Mouse (Mus musculus) CH12.LX (cell line): ENCODE measurements at regions not wholly inside any gene's neighbourhood (a gene's known extent, or its start where the extent isn't known, plus 50 kb on each side); places are given as distances from the start of the nearest gene placed in this dataset.

Source experiments
- CTCF ChIP-seq, 2 experiments: IDR thresholded peaks in 1 of 2; conservative IDR thresholded peaks in 1 of 2; 2 replicates each; pipeline ENCODE4 v1.5.1; 2011 to 2012; ENCODE audit warnings: low read depth in 2 of 2, low read length in 2 of 2, improper control_type of control experiment in 1 of 2, inconsistent platforms in 1 of 2, mild to moderate bottlenecking in 1 of 2, moderate library complexity in 1 of 2
- MAX ChIP-seq: IDR thresholded peaks from 2 replicates; pipeline ENCODE4 v1.6.1; 2011; ENCODE audit warnings: low read length, improper control_type of control experiment
- UBTF ChIP-seq: IDR thresholded peaks from 2 replicates; pipeline ENCODE4 v1.6.1; 2012; ENCODE audit warnings: low read depth, mild to moderate bottlenecking, inconsistent platforms, low read length, improper control_type of control experiment, moderate library complexity

DNA sequence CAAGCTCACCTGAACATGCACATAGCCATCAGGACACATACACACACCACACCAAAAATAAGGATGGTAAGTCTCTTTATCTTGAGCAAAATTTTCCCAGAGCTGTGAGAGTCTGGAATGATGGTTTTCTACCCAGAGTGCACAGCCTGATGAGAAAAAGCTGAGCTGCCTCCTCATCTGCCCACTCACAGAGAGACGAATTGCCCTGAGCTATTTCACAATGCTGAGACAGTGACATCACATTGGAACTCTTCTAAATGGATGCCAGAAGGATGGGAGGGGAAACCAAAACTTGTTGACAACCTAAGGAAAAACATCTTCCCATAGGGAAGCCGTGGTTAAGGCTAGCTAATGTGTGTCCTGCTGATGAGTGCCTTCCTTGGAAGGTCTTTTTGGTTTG is 84.8 kb downstream of the Insig2 start:
- TF ChIP-seq CTCF (conservative IDR thresholded peaks at IDR 0.05 in 1 of 2, IDR thresholded peaks at IDR 0.05 in 1 of 2; ENCODE audit: low read depth in 2 of 2, low read length in 2 of 2) = no peak
- TF ChIP-seq MAX = no peak
- no peak for TF ChIP-seq UBTF
